Mouse (Mus musculus) hindbrain, embryonic 16.5 days (tissue): ENCODE data around the gene Togaram1. TPM values are rescaled to one million over a fixed set of nuclear protein-coding genes. Genes with fewer than 3 reads are reported as not detected.

Experiments
- ATAC-seq: fragments of 200-750 bp; cut with Nextera tagmentation; 2 replicates; pipeline ENCODE4 v1.8.0; 2017; ENCODE audit warnings: moderate TSS enrichment, moderate library complexity
- H3K27ac ChIP-seq: fragments of 300-500 bp; sonication (generic); 2 replicates; pipeline ENCODE4 v1.5.1; 2014; ENCODE audit warnings: low read depth, mild to moderate bottlenecking, control low read depth, low read length, moderate library complexity
- H3K27me3 ChIP-seq: fragments of 300-500 bp; sonication (generic); replicated peaks from 2 replicates; pipeline ENCODE4 v1.6.1; 2014; ENCODE audit warnings: low read length; ENCODE audit not compliant: control insufficient read depth, insufficient read depth
- H3K36me3 ChIP-seq: fragments of 300-500 bp; sonication (generic); 2 replicates; pipeline ENCODE4 v1.6.1; 2014; ENCODE audit warnings: mild to moderate bottlenecking, low read length, moderate library complexity, mixed read lengths; ENCODE audit not compliant: control insufficient read depth, insufficient read depth
- H3K4me1 ChIP-seq: fragments of 300-500 bp; sonication (generic); 2 replicates; pipeline ENCODE4 v1.6.1; 2014; ENCODE audit warnings: low read depth, low read length; ENCODE audit not compliant: control insufficient read depth, insufficient read depth
- H3K4me2 ChIP-seq: fragments of 300-500 bp; sonication (generic); 2 replicates; pipeline ENCODE4 v1.6.1; 2014; ENCODE audit warnings: mild to moderate bottlenecking, low read length, control low read depth, moderate library complexity
- H3K4me3 ChIP-seq: fragments of 300-500 bp; sonication (generic); 2 replicates; pipeline ENCODE4 v1.5.1; 2014; ENCODE audit warnings: mild to moderate bottlenecking, low read length, control low read depth, moderate library complexity
- H3K9ac ChIP-seq: fragments of 300-500 bp; sonication (generic); 2 replicates; pipeline ENCODE4 v1.6.1; 2014; ENCODE audit warnings: low read depth, mild to moderate bottlenecking, control low read depth, low read length, moderate library complexity
- H3K9me3 ChIP-seq: fragments of 300-500 bp; sonication (generic); 2 replicates; pipeline ENCODE4 v1.6.1; 2014; ENCODE audit warnings: mild to moderate bottlenecking, low read length, moderate library complexity; ENCODE audit not compliant: control insufficient read depth
- WGBS: fragments of 180-500 bp; shearing (Covaris S2); extraction: QIAGEN DNeasy Blood & Tissue Kit; methylation state at CpG from one replicate; pipeline ENCODE4 v1.1.7; 2014; 5-methylcytosine and 5-hydroxymethylcytosine counted together
- polyA plus RNA-seq: library from polyadenylated mRNA; unstranded; fragments of >200 nt; fragmentation: Nextera tagmentation; extraction: Ambion mirVana; gene quantifications from 2 replicates; pipeline ENCODE4 v1.2.1, GENCODE M21; 2015

Togaram1 gene
- polyA plus RNA-seq, 1 experiment from 2014 or later: 20.7 TPM

DNA sequence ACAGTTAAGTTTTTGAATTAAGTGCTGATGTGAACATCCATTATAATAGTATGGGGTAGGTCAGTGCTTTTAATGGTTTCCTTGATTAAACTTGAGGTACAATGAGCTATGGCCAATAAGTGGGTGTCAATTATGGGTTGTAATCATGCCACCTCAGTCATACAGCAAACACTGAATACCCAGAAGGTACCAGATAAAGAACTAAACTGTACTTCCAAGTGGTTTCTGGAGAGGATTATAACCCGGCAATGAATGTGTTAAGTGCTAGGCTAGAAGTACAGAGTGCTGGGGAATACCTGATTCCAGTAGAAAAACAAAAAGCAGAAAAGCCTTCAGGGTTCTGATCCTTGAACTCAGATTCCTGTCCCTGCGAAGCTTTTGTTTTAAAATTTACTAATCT is 2.5 kb downstream of the Togaram1 start:
- no peak for ATAC-seq

GRCm38 (mm10) chr12:64971399-64971798 is 5.8 kb downstream of the Togaram1 start:
- Histone ChIP-seq H3K9me3 (no peaks in the 10 kb centered on the region), H3K36me3 (no peaks in the 10 kb centered on the region), H3K9ac (no peak overlapping the region), H3K4me2 (peak overlapping the region; percentile 27), H3K27ac (no peak overlapping the region), H3K4me1 (peaks cover 39% of the 10 kb centered on the region), H3K27me3 (no peaks in the 10 kb centered on the region), H3K4me3 (no peak overlapping the region)
- no peak for ATAC-seq

More for the DNA sequence above, 2.5 kb downstream of the Togaram1 start:
- Histone ChIP-seq H3K36me3 (no peaks in the 10 kb centered on the region), H3K4me2 (peak overlapping the region; percentile 96), H3K4me3 (peak overlapping the region; percentile 79), H3K9ac (peak overlapping the region; percentile 48), H3K27me3 (no peaks in the 10 kb centered on the region), H3K27ac (no peak overlapping the region), H3K4me1 (peaks cover 38% of the 10 kb centered on the region), H3K9me3 (no peaks in the 10 kb centered on the region)
- WGBS: 12% methylated on average over 2 of the region's 2 CpGs

DNA sequence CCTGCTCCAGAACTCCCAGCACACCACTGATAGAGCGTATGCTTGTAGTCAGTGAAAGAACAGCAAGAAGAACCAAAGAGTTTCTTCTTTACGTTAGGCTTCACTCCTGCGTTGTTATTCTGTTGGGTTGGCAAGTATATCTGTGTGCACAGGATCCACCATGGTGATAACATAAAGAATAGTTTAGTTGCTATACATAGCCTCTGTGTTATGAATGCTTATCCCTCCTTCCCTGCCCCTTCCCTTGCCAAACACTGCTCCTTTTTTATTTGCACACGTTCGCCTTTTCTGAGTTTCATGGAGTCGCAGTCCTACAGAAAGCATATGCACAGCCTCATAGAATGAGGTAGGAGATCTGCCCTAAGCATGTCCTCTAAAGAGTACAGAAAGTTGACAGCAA is 6.5 kb downstream of the Togaram1 start:
- no peak for ATAC-seq
- H3K36me3 ChIP-seq: no peaks in the 10 kb centered on the region
- no peak overlapping the region for H3K9ac ChIP-seq
- H3K9me3 ChIP-seq: no peaks in the 10 kb centered on the region
- WGBS: 82% methylated on average over 6 of the region's 6 CpGs
- H3K27me3 ChIP-seq: no peaks in the 10 kb centered on the region
- peaks cover 37% of the 10 kb centered on the region for H3K4me1 ChIP-seq
- no peak overlapping the region for H3K4me3 ChIP-seq
- no peak overlapping the region for H3K27ac ChIP-seq
- peak overlapping the region; percentile 25; the same call in 1 of the 2 replicates for H3K4me2 ChIP-seq

DNA sequence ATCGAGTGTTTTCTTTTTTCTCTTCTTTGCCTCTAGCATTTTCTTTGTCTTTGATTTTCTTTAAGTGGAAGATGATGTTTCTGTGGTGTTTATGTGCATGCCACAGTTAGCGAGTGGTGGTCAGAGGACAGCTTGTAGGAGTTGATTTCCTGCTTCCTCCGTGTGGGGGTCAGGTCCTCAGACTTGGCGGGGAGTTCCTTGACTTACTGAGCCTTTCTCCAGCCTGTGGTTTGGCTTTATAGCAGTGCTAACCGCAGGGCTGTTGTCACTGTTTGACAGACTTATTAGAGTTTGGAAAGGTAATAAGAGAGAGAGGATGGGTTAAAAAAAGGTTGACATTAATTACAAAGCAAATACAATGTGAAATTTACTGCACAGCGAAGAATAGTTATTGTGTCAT is 10.0 kb downstream of the Togaram1 start:
- H3K36me3 ChIP-seq: peaks cover 7% of the 10 kb centered on the region
- no peak overlapping the region for H3K9ac ChIP-seq
- no peaks in the 10 kb centered on the region for H3K27me3 ChIP-seq
- no peaks in the 10 kb centered on the region for H3K9me3 ChIP-seq
- H3K4me2 ChIP-seq: no peak overlapping the region
- no peak overlapping the region for H3K27ac ChIP-seq
- ATAC-seq: no peak
- H3K4me3 ChIP-seq: no peak overlapping the region
- peaks cover 21% of the 10 kb centered on the region for H3K4me1 ChIP-seq
- WGBS: 80% methylated on average over 6 of the region's 6 CpGs

DNA sequence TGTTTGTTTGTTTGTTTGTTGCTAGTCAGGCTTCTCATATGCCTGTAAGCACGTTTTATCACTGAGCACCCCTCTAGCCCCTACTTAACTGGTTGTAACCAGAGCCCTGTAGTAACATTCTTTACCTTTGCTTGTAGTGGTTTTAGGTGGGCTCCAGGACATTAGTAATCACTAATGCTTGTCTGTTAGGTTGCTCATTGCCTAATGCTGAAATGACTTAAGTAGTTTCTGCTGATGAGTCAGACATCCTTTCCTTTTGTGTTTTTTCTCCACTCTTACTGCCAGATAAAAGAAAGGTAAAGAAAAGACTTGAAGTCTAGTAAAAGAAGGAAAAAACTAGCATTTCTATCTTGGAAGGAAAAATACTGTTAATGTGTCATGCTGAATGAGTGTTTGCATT is 10.6 kb downstream of the Togaram1 start:
- Histone ChIP-seq H3K27me3 (no peaks in the 10 kb centered on the region), H3K4me2 (no peak overlapping the region), H3K9ac (no peak overlapping the region), H3K27ac (no peak overlapping the region), H3K4me1 (peaks cover 15% of the 10 kb centered on the region), H3K36me3 (peaks cover 8% of the 10 kb centered on the region), H3K9me3 (no peaks in the 10 kb centered on the region), H3K4me3 (no peak overlapping the region)
- 84% methylated on average over 1 of the region's 1 CpGs for WGBS
- no peak for ATAC-seq

DNA sequence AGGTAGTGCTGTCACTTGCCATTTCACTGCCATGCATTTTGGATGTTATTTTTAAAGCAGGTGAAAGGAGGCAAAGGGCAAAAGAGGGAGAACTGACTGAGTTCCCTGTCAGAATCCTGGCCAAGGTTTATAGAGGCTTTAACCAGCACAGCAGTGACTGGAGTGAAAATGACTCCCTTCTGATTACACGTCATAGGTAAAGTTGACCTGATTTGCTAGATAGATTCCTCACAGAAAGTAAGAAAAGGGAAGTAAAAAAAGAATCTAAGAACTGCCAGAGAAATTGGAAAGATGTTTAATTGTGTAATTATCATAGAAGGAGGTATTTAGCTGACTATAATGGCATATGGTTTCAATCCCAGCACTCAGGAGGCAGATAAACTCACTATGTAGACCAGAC is 11.9 kb downstream of the Togaram1 start:
- H3K4me1 ChIP-seq: peaks cover 6% of the 10 kb centered on the region
- ATAC-seq: no peak
- no peak overlapping the region for H3K4me2 ChIP-seq
- no peaks in the 10 kb centered on the region for H3K27me3 ChIP-seq
- no peak overlapping the region for H3K9ac ChIP-seq
- WGBS: 91% methylated on average over 1 of the region's 1 CpGs
- peaks cover 12% of the 10 kb centered on the region for H3K36me3 ChIP-seq
- no peaks in the 10 kb centered on the region for H3K9me3 ChIP-seq
- no peak overlapping the region for H3K27ac ChIP-seq
- no peak overlapping the region for H3K4me3 ChIP-seq

GRCm38 (mm10) chr12:65007725-65008124 is 42.1 kb downstream of the Togaram1 start:
- ATAC-seq: no peak
- H3K9me3 ChIP-seq: no peaks in the 10 kb centered on the region
- no peak overlapping the region for H3K9ac ChIP-seq
- H3K27me3 ChIP-seq: no peaks in the 10 kb centered on the region
- 94% methylated on average over 3 of the region's 3 CpGs for WGBS
- no peak overlapping the region for H3K27ac ChIP-seq
- peaks cover 20% of the 10 kb centered on the region for H3K36me3 ChIP-seq
- H3K4me3 ChIP-seq: no peak overlapping the region
- no peaks in the 10 kb centered on the region for H3K4me1 ChIP-seq
- H3K4me2 ChIP-seq: no peak overlapping the region

GRCm38 (mm10) chr12:65022842-65023241 is 57.2 kb downstream of the Togaram1 start:
- 99% methylated on average over 6 of the region's 6 CpGs for WGBS

GRCm38 (mm10) chr12:65035839-65036189 is 70.2 kb downstream of the Togaram1 start:
- peak overlapping the region; percentile 75; the same call in 1 of the 2 replicates for H3K9ac ChIP-seq

More at GRCm38 (mm10) chr12:65022842-65023241, 57.2 kb downstream of the Togaram1 start:
- H3K4me2 ChIP-seq: no peak overlapping the region
- H3K9ac ChIP-seq: no peak overlapping the region
- H3K27ac ChIP-seq: no peak overlapping the region
- H3K4me3 ChIP-seq: no peak overlapping the region
- 0 out of 2 replicates have a peak, but pooled peaks cover 5% of the 10 kb centered on the region for H3K36me3 ChIP-seq
- no peaks in the 10 kb centered on the region for H3K9me3 ChIP-seq
- H3K27me3 ChIP-seq: no peaks in the 10 kb centered on the region
- no peaks in the 10 kb centered on the region for H3K4me1 ChIP-seq
- ATAC-seq: no peak

More at GRCm38 (mm10) chr12:65035839-65036189, 70.2 kb downstream of the Togaram1 start:
- H3K4me2 ChIP-seq: peak overlapping the region; percentile 77
- H3K27ac ChIP-seq: no peak overlapping the region; the same call in 1 of the 2 replicates
- no peaks in the 10 kb centered on the region for H3K27me3 ChIP-seq
- ATAC-seq: no peak
- no peaks in the 10 kb centered on the region for H3K36me3 ChIP-seq
- H3K4me1 ChIP-seq: peaks cover 21% of the 10 kb centered on the region
- 47% methylated on average over 8 of the region's 8 CpGs for WGBS
- H3K9me3 ChIP-seq: no peaks in the 10 kb centered on the region
- peak overlapping the region; percentile 57 for H3K4me3 ChIP-seq
